Mouse (Mus musculus) adrenal gland (tissue): ENCODE data around the gene Sox15.

Source experiments
- intact Hi-C: fragments of 180-260 bp; cut with DNase I; formaldehyde crosslinking; loops from one replicate; pipeline ENCODE4 v1.15.1; 2025

Sox15 gene

DNA sequence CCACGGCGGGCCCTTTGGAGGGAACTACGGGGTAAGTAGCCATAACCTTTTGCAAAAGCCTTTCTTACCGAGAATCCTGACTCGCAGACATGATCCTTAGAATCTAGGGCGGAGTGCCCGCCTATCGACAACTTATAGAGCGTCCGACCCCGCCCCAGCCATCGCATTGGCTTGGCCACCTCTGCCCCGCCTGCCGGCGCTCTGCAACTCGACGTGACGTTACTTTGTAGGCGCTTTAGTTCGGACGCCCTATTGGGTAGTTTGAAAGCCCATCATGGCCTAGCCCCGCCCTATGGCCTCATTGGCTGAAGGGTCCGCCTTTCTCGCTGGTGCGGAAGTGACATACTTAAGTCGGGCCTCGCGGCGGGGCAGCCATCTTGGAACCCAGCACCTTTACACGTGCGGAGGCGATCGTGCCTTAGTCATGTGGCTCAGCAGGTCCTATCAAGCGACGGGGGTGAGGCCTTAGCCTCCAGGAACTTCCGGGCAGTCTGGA is 17.1 kb downstream of the Sox15 start, which contains the start of gene Eif4a1:
Gene Eif4a1 (minus strand): TSS at position 213 of the 496 bp plus-strand sequence.
- intact Hi-C loops: no loop called here

DNA sequence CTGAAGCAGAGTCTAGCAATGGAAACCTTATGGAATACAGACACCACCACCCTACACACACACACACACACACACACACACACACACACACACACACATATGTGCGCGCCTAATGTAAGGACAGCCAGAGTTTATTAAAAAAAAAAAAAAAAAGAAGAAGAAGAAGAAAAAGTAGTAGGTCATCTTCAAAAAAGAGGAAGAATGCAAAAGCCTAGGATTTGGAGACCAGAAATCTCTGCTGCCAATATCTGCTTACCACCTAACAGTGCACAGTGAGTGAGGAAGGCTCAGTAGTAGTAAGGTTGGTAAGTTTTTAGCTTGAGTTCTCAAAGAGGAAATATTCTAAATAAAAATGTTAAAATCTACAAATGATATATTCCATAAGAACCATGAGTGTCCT is 24.0 kb downstream of the Sox15 start:
- intact Hi-C loops: no loop called here

DNA sequence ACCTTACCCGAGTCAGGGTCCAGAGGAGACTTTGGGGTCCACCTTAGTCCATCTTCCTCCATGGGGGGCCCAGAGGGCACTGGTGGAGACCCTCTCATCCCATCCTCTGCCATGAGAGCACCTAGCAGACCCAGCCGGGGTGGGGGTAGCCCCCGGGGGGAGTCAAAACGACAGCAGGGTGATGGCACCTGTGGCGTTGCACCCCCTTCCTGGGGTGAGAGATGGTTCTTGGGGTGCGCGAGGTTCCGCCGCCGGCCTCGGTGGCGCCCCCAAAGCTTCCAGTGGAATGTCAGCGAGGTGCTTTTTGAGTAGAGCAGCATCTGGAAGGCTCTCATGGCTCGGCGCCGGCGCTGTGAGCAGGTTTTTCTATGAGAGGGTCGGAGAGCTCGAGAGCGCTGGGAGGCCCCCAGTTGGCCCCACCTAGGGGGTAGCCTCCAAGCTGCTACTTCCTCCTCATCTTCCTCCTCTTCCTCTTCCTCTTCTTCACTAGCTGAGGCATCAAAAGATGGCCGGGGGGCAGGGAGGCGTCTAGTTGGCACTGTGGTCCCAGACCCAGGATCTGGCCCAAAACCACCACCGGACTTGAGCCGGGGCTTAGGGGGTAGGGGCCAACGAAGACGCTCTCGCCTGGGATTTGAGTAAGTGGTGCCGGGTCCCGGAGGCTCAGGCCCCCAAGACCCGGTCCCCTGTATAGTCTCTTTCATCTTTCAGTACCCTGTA is 25.2 kb downstream of the Sox15 start:
- intact Hi-C loops: loop anchor here (5.0 kb wide), 1 partner anchor 72 kb away; no protein-coding TSS in a partner anchor

DNA sequence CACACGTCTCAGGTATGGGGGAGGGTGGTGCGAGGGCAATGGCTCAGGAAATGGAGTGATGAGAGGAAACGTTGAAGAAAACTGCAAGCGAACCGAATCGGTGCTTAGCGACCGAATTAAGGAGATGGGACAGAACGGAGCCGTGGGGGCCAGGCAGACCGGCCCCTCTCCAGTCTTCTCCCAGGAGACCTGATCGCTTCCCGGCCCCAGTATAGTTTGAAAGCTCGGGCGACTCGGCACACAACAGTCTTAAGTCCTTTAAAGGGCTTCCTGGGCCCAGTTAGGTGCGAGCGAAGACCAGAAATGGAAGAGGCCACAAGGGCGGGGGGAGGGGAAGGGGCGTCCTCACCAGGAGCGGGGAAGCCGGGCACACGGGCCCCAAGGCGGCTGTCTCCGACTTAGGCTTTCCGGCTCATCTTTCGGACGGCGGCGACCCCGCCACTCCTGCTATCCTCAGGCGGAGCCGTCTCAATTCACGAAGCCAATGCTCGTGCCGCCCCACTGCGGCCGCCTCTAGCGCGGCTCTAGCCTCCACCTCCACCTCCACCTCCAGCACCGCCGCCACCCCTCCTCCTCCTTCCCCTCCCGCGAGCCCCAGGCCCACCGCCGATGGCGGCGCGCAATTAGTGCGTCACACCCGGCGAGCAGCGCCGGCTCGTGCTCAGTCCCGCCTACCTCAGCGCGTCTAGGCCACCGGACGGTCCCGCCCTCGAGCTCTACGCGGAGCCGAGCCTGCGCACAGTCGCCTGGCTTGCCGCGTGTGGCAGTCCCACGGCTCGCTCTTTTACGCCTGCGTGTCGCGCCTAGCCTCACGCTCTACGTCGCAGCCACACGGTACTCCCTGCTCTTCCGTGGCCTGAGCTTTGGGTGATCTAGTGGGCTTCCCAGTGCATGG is 26.4 kb downstream of the Sox15 start, which contains the start of gene Senp3:
Gene Senp3 (minus strand): TSS at position 771 of the 895 bp plus-strand sequence.
- intact Hi-C loops: loop anchor here (2.0 to 5.0 kb wide), 2 partner anchors 33 to 71 kb away; no protein-coding TSS in a partner anchor

DNA sequence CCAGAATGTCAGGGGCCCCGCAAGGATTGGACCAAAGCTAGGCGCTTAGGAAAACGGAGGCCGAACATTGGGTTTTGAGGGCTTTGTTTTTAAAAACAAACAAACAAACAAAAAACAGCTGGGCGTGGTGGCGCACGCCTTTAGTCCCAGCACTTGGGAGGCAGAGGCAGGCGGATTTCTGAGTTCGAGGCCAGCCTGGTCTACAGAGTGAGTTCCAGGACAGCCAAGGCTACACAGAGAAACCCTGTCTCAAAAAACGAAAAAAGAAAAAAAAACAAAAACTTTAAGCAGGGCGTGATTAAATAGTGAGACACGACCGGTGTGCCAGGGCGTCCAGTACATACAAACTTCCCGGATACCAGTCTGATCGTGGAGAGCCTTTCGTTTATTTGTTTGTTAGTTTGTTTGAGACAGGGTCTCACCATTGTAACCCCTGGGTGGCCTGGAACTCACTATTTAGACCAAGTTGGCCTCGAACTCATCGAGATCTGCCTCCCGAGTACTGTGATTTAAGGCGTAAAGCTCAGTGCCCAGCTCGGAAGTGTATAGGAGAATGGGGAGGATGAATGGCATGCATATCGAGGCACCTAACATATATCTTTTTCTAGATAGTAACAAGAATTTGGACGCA is 27.2 kb downstream of the Sox15 start:
- intact Hi-C loops: loop anchor here (2.0 to 5.0 kb wide), 2 partner anchors 32 to 70 kb away; no protein-coding TSS in a partner anchor

DNA sequence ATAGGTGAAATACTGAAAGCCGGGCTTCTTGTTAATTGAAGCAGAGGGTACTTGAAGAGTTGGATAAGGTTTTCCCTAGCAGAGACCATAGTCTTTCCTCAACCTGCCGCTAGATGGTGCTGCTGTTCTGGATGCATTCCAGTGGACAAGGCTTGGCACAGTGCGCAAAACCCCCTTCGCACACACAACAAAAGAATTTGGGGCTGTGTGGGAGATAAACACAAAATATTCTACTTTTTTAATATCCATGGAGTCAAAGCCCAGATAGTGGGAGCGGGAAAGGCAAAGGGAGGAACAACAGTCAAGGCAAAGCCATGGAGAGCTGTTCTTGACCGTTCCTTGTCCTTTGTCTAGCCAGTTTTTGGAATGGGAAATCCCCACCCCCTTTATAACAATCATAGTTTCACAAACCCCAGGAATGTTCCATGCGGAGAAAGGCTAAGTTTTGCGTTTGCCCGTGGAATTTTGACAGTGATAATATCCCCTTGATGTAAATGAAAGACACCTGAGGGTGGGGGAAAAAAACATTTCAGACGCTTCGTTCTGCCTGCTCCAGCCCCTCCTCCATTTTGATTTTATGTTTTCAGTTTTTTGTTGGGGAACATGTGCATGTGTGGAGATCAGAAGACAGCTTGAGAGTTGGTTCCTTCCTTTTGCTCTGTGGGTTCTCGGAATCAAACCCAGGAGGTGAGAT is 27.9 kb downstream of the Sox15 start:
- intact Hi-C loops: loop anchor here (2.0 to 5.0 kb wide), 2 partner anchors 32 to 69 kb away; no protein-coding TSS in a partner anchor

DNA sequence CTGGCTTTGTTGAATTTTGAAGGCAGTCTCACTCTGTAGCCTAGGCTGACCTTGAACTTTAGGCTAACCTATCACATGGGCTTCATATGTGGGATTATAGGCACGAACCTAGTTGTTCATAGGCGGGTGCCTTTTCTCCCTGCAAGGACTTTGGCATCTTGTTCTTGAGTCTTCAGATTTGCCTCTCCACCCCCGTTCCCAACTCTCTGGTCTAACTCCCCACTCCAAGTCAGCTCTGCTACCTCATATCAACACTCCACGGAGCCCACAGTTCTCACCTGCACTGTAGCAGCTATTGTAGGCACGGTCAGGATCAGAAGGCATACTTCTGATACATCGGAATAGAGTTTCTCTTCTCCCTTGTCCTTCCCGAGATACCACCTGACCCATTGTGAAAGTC is 28.5 kb downstream of the Sox15 start:
- intact Hi-C loops: loop anchor here (2.0 to 5.0 kb wide), 2 partner anchors 31 to 69 kb away; no protein-coding TSS in a partner anchor

DNA sequence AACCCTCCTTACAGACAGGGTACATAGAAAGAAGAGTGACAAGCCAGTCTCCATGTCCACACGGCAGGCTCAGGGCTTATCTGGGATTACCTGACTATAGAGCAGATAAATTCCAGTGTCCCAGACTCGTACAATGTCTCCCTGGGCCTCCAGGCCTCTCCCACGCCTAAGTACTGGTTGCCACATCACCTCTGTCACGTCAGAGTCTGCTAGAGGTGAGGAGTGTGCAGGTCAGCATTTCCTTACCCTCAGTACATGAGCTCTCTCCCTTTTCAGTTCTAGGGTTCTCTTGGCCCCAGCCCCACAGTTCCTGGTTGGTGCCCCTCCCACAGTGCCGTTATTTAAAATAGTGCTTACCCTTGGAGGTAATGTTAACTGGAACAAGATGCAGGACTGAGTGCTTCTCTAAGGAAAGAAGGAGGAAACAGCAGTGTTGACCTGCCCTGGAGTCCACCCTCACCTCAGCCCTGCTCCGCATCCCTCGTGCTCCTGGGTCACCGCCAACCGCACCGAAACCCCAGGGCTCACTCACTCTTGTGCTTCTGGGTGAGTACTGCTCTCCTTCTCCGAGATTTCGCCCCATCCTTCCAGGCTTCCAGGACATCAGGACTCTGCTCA is 29.1 kb downstream of the Sox15 start:
- intact Hi-C loops: loop anchor here (5.0 kb wide), 1 partner anchor 68 kb away; no protein-coding TSS in a partner anchor

DNA sequence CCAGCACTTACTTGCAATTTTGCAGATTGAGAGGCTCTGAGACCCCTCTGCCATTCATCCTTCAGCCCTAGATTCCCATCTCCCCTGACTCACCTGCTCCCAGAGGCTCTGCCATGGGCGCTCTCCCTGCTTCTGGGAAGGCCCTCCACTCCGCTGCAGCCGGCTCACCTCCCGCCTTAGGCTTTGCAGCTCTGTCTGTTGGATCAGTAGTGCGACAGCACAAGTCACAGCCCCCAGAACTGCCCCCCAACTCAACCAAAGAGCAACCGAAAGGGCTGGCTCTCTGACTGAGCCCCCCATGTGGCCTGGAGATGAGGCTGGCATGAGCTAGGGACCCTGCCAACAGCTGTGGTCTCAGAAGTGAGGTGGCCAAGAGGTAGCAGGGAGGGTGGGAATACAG is 29.8 kb downstream of the Sox15 start:
- intact Hi-C loops: loop anchor here (5.0 kb wide), 1 partner anchor 67 kb away; no protein-coding TSS in a partner anchor

DNA sequence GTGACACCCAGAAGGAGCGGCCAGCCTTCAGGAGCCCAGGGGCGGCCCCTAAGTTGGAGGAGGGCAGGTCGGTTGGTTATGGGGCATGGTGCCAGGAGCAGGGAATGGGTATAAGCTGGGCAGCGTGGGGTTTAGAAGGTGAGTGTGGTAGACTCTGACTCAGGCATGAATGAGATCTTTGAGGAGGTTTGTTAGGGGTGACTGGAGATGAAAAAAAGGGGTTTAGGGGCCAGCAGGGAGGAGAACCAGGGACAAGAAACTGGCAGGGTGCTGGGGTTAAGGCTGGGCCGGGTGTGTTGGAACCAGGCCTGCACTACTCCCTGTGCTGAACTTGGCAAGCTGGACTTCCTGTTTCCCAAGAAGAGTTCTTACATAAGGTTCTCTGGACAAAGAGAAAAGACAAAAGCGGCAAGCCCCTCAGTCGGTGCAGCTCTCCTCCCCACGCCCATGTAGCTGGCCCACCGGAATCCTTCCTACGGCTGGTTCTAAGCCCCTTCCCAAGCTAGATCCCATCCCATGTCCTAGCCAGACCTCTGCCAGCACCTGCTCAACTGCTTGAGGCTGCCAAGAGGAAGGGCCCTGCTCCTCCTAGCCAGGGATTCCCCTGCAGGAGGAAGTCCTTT is 30.5 kb downstream of the Sox15 start, which contains the start of gene Tnfsf13:
Gene Tnfsf13 (minus strand): TSS at position 259 of the 623 bp plus-strand sequence.
- intact Hi-C loops: no loop called here

DNA sequence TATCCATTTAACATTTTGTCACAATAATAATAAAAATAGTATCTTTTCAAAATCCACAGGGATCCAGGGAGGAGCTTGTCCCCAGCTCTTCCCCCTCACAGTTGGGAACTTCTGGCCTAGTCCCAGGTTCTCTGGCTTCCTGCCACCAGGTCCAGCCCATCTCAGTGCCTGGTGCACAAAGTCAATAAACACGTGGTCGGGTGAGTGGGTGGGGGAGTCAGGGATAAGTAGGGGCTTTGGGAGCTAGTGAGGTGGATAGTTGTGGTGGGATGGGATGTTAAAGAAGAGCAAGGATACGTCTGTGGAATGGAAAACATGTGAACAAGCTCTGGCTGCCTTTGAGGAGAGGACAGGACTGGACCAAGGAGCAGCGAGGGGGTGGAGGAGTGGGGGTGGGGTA is 31.3 kb downstream of the Sox15 start:
- intact Hi-C loops: no loop called here

DNA sequence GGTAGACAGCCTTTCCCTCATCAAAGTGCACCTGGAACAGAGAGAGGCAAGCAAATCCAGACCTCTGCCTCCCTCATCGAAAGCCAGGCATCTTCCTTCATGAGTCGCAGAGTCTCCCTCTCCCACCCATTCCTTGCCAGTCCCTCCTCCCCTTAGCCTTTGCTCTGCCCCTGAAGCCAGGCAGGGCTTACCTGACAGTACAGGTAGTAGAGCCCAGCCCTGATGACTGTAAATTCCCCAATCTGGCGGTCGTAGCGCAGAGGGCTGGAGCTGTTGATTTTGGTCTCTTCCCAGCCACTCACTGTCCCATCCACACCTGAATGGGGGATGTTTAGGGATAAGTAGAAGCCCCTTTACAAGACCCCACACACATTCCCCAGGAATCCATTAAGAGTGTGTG is 31.9 kb downstream of the Sox15 start:
- intact Hi-C loops: no loop called here

DNA sequence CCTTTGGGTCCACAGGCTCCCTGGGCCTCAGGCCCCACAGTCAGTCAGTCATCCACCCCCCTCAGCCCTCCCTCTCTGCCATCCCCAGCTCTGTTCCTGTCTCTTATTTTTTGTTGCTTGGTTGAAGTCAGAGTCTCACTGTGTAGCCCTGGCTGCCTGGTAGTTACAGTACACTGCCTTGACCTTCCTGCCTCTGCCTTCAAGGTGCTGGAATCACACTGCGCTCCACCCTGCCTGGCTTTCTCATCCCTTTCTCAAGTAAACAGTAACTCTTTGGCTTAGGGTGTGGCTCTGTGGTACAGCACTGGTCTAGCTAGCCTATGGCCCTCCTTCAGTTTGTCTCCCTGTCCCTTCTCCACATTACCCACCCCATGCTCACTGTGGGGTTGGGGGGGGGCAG is 34.8 kb downstream of the Sox15 start:
- intact Hi-C loops: no loop called here

DNA sequence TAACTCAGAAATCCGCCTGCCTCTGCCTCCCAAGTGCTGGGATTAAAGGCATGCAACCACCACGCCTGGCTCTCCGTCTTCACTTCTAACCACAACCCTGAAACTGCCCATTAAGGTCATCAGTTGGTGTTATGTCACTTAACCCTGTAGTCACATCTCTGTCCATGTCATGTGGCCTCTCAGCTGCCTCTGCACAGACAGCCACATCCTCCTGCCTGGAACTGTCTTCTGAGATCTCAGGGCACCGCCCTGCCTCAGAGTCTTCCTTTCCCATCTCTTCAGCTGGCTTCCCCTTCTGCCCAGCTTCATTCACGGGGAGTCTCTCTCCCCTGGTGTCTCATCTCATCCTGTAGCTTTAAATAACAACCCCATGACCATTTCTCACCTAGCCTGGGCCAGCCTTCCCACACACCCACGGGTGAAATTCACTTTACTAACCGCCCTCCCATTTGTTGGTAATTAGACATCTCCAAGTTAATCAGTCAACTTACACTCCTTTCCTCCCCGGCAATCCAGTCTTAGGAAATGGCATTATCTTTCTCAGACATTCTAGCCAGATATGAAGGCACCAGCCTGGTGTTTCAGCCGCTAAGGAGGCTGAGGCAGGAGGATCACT is 37.2 kb downstream of the Sox15 start:
- intact Hi-C loops: no loop called here

DNA sequence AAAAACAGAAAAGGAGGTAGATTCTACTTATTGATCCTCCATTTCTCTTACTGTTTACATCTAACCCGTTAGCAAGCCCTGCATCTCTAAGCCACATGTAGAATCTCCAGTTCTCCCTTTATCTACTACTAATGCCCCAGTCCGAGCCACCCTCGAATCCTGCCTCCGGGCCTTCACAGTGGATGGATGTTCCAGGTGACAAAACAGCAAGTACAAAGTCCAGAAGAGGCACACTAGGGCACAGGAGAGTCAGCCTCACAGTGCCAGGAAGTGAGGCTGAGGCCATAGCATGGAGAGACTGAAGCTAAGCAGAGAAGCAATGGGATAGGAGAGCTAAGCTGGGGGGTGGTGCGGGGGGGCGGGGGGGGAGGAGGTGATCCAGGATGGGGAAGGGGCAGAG is 37.7 kb downstream of the Sox15 start:
- intact Hi-C loops: no loop called here

DNA sequence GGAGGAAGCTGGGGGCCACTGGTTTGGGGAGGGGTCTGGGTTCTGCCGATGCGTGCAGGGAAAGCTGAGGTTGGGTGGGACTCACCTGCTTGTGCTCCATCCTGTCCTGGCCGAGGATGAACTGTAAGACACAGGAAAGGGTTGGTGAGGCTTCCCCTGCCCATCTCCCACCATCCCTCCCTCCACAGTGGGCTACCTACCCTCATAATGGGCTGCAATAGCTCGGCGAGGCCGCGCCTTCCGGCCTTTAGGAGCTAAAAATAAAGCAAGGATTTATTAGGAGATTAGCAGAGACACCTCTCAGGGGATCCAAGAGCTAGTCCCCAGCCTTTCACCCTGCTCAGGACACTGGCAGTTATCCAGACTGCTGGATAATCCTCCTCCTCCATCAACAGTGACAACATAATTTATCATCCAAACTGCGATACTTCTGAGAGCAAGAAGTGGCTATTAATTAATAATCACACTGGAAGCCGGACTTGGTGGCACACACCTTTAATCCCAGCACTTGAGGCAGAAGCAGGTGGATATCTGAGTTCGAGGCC is 38.4 kb downstream of the Sox15 start:
- intact Hi-C loops: no loop called here

DNA sequence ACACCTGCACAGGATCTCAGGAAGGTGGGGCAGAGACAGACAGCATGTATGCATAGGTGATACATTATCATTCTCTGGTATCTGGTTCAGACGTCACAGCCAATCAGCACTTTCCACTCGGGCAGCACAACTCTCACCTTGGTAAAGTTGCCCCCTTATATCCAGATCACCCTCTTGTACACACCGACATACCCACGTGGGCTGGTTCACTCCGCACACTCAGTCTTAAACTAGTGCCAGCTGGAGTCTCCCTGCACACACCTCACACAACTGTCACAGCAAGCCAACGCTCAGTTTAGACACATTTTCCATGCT is 39.9 kb downstream of the Sox15 start:
- intact Hi-C loops: no loop called here

DNA sequence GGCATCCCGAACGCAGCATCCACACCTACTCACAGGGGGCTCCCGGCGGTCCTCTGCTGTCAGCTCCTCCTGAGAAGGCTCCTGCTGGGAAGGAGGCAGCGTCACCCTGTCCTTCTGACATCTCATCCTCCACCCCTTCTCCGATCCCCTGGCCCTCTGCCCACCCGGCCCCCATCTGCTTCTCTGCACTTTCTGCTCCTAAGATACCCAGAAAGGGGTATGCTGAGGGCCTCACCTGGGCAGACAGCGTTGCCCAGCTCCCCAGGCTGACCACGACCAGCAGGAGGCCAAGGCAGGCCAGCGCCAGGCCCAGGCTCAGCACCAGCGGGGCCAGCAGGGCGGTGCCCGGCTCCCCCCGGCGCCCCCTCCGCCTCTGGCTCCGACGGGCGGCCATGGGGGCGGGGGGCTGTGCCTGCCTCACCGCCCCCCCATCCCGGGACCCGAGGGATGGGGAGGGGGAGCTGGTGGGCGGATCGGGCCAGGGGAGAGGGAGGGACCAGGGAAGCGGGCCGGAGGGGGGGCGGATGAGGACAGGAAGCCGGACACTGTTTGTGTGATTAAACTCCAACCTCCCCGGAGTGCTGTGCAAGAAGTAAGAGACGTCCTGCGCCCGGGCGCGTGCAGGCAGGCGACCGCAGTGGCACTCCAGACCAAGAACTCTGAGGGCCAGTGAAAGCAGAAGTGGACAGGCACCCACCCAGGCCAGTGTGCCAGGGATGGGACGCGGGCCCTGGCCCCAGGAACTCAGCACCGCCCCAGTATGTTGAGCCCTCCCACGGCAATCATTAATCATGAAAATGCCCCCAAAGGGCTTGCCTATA is 40.5 kb downstream of the Sox15 start, which contains the start of the genes Tnfsf12 and Tnfsfm13:
Gene Tnfsf12 (minus strand): TSS at position 489 of the 821 bp plus-strand sequence.
Gene Tnfsfm13 (minus strand): TSS at position 738 of the 821 bp plus-strand sequence.
- intact Hi-C loops: no loop called here
